Mouse (Mus musculus) limb, embryonic 15.5 days (tissue): ENCODE data around the gene Klhl12. TPM values are rescaled to one million over a fixed set of nuclear protein-coding genes. Genes with fewer than 3 reads are reported as not detected.

Experiments
- ATAC-seq: fragments of 200-750 bp; cut with Nextera tagmentation; 2 replicates; pipeline ENCODE4 v1.8.0; 2017; ENCODE audit warnings: low read depth, moderate TSS enrichment; ENCODE audit not compliant: insufficient number of reproducible peaks, low FRiP score, low TSS enrichment
- H3K27ac ChIP-seq: fragments of 300-500 bp; sonication (generic); 2 replicates; pipeline ENCODE4 v1.5.1; 2015; ENCODE audit warnings: moderate library complexity, mild to moderate bottlenecking, inconsistent platforms
- H3K27me3 ChIP-seq: fragments of 300-500 bp; sonication (generic); 2 replicates; pipeline ENCODE4 v1.6.1; 2015; ENCODE audit warnings: inconsistent platforms
- H3K36me3 ChIP-seq: fragments of 300-500 bp; sonication (generic); 2 replicates; pipeline ENCODE4 v1.6.1; 2015; ENCODE audit warnings: inconsistent platforms
- H3K4me1 ChIP-seq: fragments of 300-500 bp; sonication (generic); 2 replicates; pipeline ENCODE4 v1.6.1; 2015; ENCODE audit warnings: inconsistent platforms
- H3K4me2 ChIP-seq: fragments of 300-500 bp; sonication (generic); 2 replicates; pipeline ENCODE4 v1.6.1; 2015; ENCODE audit warnings: mild to moderate bottlenecking, inconsistent platforms
- H3K4me3 ChIP-seq: fragments of 300-500 bp; sonication (generic); 2 replicates; pipeline ENCODE4 v1.5.1; 2015; ENCODE audit warnings: mild to moderate bottlenecking, inconsistent platforms
- H3K9ac ChIP-seq: fragments of 300-500 bp; sonication (generic); 2 replicates; pipeline ENCODE4 v1.6.1; 2015; ENCODE audit warnings: inconsistent platforms
- H3K9me3 ChIP-seq: fragments of 300-500 bp; sonication (generic); 2 replicates; pipeline ENCODE4 v1.6.1; 2016; ENCODE audit warnings: inconsistent platforms
- WGBS: fragments of 180-500 bp; shearing (Covaris S2); methylation state at CpG from one replicate; pipeline ENCODE4 v1.1.7; 2015; 5-methylcytosine and 5-hydroxymethylcytosine counted together
- polyA plus RNA-seq: library from polyadenylated mRNA; unstranded; fragments of >200 nt; fragmentation: Nextera tagmentation; extraction: Ambion mirVana; gene quantifications from 2 replicates; pipeline ENCODE4 v1.2.1, GENCODE M21; 2015

Gene Klhl12
- polyA plus RNA-seq, result 22.1 and 25.9 TPM in 2 replicates

DNA sequence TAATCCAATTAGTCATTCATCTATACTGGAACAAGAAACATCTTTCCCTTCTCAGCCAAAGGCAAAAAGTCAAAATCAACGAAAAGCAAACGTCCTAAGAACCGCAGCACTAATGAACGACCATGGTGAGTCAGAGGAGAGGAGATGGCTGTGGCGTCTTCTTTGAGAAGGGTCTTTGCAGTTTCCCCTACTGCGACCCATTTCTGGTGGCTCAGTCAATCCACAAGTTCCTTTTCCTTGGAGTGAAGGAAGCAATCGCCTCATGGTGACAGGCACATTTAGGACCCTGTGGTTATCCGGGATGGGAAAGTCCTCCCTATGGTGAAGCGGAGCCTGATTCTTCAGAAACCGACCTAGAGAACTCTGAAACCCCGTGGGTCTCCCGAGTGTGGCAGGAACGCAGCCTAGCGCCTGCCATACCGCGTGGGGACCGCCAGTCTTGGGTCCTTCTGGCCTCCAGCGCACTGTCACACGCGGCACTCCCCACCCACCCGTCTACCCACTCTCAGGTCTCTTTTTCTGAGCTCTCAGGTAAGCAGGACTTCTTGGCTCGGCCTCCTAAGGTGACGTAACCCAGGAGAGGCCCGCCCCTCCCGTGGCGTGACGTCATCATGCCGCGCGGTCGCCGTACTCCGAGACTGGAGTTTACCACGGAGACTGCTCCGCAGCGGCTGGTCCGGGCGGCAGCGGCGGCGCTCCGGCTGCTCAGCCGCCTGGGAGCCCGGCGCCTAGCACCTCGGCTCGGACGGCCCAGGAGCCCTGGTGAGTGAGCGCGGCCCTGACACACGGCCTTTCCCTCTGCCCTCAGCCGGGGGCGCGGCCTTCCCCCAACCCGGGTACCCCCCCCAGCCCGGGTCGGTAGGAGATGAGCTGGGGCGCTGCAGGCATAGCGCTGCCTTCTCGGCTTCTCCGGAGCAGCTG lies at the start of gene Klhl12:
Klhl12 (plus strand) TSS at position 628 of the 921 bp plus-strand sequence.
- H3K4me1 ChIP-seq, result peaks cover 6% of the 10 kb centered on the region; the same call in 1 of the 2 replicates
- H3K4me3 ChIP-seq, result peak within 1 kb of the TSS; percentile 98
- H3K9me3 ChIP-seq, result no peaks in the 10 kb centered on the region
- H3K27ac ChIP-seq, result peak within 1 kb of the TSS; percentile 88
- H3K9ac ChIP-seq, result peak within 1 kb of the TSS; percentile 99
- WGBS, result 1% methylated on average over 61 of the region's 61 CpGs
- H3K4me2 ChIP-seq, result peak within 1 kb of the TSS; percentile 61
- no peaks in the 10 kb centered on the region for H3K27me3 ChIP-seq
- peaks cover 19% of the 10 kb centered on the region for H3K36me3 ChIP-seq
- ATAC-seq, result peak; percentile 85

DNA sequence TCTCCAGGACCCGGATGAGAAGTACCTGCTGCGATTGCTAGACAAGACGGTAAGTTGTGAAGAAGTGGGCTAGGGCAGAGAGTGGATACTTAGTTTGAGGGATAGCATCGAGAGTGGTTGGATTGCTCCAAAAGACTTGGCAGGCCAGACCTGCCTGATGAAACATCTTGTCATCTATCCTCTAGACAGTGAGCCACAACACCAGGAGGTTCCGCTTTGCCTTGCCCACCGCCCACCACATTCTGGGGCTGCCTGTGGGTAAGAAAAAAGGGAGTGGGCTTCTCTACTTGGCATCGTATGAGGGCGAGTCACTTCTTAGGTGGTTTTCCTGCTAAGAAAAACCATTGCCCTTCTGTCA lies 48.9 kb upstream of the Klhl12 start:
- Histone ChIP-seq H3K36me3 (peaks cover 39% of the 10 kb centered on the region), H3K4me1 (peaks cover 9% of the 10 kb centered on the region), H3K4me3 (peak overlapping the region; percentile 90), H3K27ac (peak overlapping the region; percentile 85), H3K9me3 (no peaks in the 10 kb centered on the region), H3K27me3 (no peaks in the 10 kb centered on the region), H3K9ac (peak overlapping the region; percentile 72), H3K4me2 (peak overlapping the region; percentile 85)
- ATAC-seq, result no peak
- 29% methylated on average over 8 of the region's 8 CpGs for WGBS

DNA sequence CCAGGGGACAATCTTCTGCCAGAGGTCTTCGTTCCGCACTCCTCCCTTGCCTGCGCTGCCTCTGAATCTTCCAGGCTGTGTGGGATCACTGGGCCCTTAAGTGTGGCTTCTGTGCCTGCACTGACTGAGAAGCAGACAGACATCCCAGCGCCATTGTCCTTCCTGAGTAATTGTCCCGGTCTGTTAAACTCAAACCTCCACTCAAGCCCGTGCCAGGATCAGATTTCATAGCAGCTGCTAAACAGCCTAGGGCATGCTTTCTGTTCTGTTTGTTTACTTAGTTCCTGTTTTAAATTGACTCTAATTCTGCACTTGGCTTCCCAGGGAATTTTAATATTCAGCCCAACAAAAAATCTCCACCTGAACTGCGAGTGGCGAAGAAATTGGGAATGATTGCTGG lies 47.3 kb upstream of the Klhl12 start:
- no peaks in the 10 kb centered on the region for H3K27me3 ChIP-seq
- no peak overlapping the region for H3K9ac ChIP-seq
- 67% methylated on average over 8 of the region's 8 CpGs for WGBS
- ATAC-seq, result no peak
- no peak overlapping the region for H3K27ac ChIP-seq
- H3K9me3 ChIP-seq, result no peaks in the 10 kb centered on the region
- H3K36me3 ChIP-seq, result peaks cover 46% of the 10 kb centered on the region
- no peak overlapping the region for H3K4me2 ChIP-seq
- H3K4me3 ChIP-seq, result no peak overlapping the region
- H3K4me1 ChIP-seq, result peaks cover 9% of the 10 kb centered on the region

DNA sequence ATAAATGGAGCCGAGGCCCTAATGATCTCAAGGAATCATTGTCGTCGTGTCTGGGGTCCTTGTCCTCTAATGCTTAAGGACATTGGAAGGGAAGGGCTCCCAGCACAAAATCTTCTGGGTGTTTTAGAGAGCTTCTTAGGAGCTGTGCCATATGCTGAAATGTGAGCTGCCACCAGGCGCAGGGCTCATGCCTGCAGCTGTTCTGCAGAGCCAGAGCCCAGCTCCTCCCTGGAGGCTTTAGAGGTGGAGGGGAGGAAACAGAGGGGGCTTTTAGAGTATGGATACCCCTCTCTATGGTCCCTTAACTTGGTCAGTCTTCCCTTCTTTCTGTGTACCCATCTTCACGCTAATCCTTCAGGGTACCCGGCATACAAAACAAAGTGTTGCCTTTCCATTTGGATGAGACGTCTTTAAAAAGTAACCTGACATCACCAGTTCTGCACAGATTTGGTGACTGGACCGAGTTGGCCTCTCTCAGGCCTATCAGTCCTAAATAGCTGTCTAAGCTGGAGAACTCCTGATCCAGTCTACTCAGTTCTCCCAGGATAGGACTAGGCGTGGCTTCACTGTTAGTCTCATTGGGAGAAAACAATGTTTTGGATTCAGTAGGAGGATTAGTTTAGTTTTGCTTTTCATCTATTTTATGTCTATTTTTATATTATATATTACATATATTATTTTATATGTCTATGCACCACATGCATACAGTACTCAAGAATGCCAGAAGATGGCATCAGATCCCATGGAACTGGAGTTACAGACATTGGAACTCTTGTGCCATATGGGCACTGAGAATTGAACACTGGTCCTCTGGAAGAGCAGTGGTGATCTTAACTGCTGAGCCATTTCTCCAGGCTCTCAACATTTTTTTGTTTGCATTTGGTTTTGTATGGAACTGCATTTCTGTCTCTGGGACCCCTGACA lies 43.4 kb upstream of the Klhl12 start:
- peaks cover 17% of the 10 kb centered on the region for H3K4me1 ChIP-seq
- ATAC-seq, result no peak
- no peaks in the 10 kb centered on the region for H3K9me3 ChIP-seq
- WGBS, result 84% methylated on average over 9 of the region's 9 CpGs
- H3K4me3 ChIP-seq, result no peak overlapping the region
- H3K36me3 ChIP-seq, result peaks cover 46% of the 10 kb centered on the region
- no peak overlapping the region for H3K4me2 ChIP-seq
- no peaks in the 10 kb centered on the region for H3K27me3 ChIP-seq
- H3K9ac ChIP-seq, result no peak overlapping the region
- H3K27ac ChIP-seq, result no peak overlapping the region

DNA sequence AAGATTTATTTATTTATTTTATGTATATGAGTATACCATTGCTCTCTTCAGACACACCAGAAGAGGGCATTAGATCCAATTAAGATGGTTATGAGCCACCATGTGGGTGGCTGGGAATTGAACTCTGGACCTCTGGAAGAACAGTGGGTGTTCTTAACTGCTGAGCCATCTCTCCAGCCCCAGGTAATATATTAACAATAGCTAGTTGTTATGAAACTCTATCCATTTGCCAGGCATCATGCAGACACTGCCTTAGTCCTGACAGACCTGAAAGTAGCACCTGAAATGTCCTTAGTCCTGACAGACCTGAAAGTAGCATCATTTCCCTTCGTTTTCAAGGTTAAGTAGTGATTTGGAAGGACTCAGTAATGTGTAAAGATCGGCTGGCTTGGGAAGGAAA lies 41.3 kb upstream of the Klhl12 start:
- Histone ChIP-seq H3K9me3 (no peaks in the 10 kb centered on the region), H3K4me3 (no peak overlapping the region), H3K4me2 (no peak overlapping the region), H3K27me3 (no peaks in the 10 kb centered on the region), H3K36me3 (peaks cover 29% of the 10 kb centered on the region), H3K27ac (peak overlapping the region; percentile 96), H3K4me1 (peaks cover 36% of the 10 kb centered on the region), H3K9ac (no peak overlapping the region)
- 44% methylated on average over 2 of the region's 2 CpGs for WGBS
- no peak for ATAC-seq

DNA sequence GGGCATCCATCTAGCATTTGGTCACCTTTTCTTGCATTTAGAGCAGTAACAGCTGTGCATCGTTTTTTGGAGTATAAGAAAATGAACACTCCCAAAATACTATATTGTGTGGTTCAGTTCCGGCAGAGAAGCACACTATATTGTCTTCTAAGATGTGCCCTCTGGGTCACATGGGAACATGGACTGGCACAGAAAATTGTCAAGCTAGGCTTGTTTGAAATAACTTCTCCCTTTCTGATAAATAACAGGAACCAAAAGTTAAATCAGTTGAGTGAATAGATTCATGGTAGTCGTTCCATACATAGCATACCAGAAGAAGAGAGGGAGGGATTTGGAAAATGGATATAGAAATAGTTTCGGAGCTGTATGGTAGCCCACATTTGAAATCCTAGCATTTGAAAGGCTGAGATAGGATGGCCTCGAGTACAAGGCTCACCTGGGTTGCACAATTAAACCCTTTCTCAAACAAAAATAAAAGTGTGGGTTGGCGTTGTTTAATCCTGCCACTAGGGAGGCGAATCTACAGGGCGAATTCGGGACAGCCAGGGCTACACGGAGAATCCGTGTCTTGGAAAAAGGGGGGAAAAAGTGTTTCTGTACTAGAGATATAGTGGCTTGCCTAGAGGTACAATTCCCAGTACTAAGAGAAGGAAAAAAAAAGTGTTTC lies 40.7 kb upstream of the Klhl12 start:
- ATAC-seq, result 0 out of 2 replicates have a peak, but pooled peaks have one; percentile 0
- peak overlapping the region; percentile 96 for H3K27ac ChIP-seq
- H3K9ac ChIP-seq, result 0 out of 2 replicates have a peak overlapping the region, but pooled peaks have one; percentile 31
- WGBS, result 11% methylated on average over 11 of the region's 11 CpGs
- H3K4me2 ChIP-seq, result peak overlapping the region; percentile 56
- H3K9me3 ChIP-seq, result no peaks in the 10 kb centered on the region
- peaks cover 23% of the 10 kb centered on the region for H3K36me3 ChIP-seq
- no peaks in the 10 kb centered on the region for H3K27me3 ChIP-seq
- peaks cover 42% of the 10 kb centered on the region for H3K4me1 ChIP-seq
- peak overlapping the region; percentile 85 for H3K4me3 ChIP-seq

DNA sequence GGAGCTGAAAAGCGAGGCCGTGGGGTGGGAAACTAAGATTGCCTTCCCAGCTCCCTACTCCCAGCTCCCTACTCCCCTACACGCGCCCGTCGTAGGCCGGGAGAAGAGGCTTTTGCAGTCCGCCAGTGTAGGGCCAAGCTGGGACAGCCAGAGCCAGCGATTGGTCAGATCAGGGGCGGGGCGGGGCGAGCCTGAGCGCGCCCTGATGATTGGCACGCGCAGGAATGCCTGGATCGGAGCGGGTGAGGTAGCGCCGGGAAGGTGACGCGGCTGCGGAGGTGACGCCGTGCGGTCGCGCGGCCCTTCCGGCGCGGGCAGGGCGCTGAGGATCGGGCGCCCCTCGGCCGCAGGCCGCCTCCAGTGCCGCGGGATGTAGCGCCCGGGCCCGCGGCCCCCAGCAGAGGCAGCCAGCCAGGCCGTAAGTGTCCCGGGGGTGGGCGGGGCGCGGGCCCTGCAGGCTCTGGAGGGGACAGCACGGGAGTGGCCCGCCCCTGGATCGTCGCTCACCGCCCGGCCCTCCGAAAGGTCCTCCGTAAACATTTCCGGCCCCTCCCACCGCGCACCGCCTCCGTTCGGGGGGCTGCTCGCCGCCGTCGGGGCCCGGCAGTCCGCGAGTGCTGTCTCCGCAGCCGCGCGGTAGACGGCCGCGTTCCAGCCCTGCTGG lies 40.0 kb upstream of the Klhl12 start, which contains the start of gene Adipor1:
Adipor1 (plus strand) TSS at position 211 of the 664 bp plus-strand sequence.
- H3K4me3 ChIP-seq, result peak within 1 kb of the TSS; percentile 85
- WGBS, result under 1% methylated on average over 64 of the region's 77 CpGs
- H3K4me2 ChIP-seq, result peak within 1 kb of the TSS; percentile 56
- peak; percentile 99 for ATAC-seq
- peaks cover 48% of the 10 kb centered on the region for H3K4me1 ChIP-seq
- H3K27me3 ChIP-seq, result no peaks in the 10 kb centered on the region
- peak within 1 kb of the TSS; percentile 96 for H3K27ac ChIP-seq
- peaks cover 17% of the 10 kb centered on the region for H3K36me3 ChIP-seq
- peak within 1 kb of the TSS; percentile 80 for H3K9ac ChIP-seq
- H3K9me3 ChIP-seq, result no peaks in the 10 kb centered on the region

DNA sequence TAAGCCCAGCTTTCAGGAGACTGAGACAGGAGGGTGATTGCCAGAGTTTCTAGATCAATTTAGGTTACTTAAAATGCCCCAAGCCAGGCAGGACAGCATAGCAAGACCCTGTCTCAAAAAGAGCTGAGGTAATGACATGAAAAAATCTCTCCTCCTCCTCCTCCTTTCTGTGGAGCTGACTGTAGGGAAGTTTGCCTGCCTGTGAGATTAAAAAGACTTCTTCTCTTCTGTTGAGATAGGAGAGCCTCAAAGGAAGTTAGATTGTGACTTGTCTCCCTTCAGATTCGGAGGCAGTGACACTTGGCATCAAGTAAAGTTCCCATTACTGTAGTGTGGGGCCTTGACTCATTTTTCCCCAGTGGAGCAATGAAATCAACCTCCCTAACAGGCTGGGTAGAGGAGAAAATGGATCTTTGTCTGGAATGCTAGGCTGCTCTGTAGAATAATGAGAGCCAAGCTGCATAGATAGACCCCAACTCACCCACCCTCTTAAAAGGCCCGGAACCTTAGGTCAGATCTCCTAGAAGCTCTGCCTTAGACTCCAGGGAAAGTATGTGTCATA lies 36.8 kb upstream of the Klhl12 start:
- no peak overlapping the region for H3K9ac ChIP-seq
- H3K4me2 ChIP-seq, result no peak overlapping the region
- 71% methylated on average over 2 of the region's 2 CpGs for WGBS
- ATAC-seq, result no peak
- H3K9me3 ChIP-seq, result no peaks in the 10 kb centered on the region
- H3K27ac ChIP-seq, result peak overlapping the region; percentile 8; the same call in 1 of the 2 replicates
- peaks cover 55% of the 10 kb centered on the region for H3K4me1 ChIP-seq
- H3K27me3 ChIP-seq, result no peaks in the 10 kb centered on the region
- peaks cover 9% of the 10 kb centered on the region for H3K36me3 ChIP-seq
- H3K4me3 ChIP-seq, result no peak overlapping the region

DNA sequence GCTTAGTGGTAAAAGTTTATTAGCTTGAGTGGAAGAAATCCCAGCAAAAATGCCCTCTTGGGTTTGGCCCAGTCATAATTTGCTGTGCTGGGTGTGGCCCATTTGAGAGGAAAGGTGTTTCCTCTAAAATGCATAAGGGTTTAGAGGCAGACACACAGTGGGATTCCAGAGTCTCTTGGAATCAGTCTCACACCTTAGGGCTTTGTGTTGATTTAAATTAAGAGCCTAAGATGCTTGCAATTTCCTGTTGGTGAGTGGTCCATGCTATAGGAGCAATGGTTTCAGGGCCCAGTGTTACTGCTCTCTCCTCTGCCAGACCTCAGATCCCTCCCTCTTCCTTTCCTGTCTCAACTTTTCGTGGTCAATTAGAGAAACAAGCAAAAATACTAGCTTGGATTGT lies 36.2 kb upstream of the Klhl12 start:
- H3K4me3 ChIP-seq, result no peak overlapping the region
- peaks cover 15% of the 10 kb centered on the region for H3K36me3 ChIP-seq
- H3K27me3 ChIP-seq, result no peaks in the 10 kb centered on the region
- H3K9me3 ChIP-seq, result no peaks in the 10 kb centered on the region
- no peak for ATAC-seq
- no peak overlapping the region for H3K4me2 ChIP-seq
- H3K27ac ChIP-seq, result peak overlapping the region; percentile 8; the same call in 1 of the 2 replicates
- H3K4me1 ChIP-seq, result peaks cover 53% of the 10 kb centered on the region
- H3K9ac ChIP-seq, result no peak overlapping the region
- 39% methylated on average over 1 of the region's 1 CpGs for WGBS

DNA sequence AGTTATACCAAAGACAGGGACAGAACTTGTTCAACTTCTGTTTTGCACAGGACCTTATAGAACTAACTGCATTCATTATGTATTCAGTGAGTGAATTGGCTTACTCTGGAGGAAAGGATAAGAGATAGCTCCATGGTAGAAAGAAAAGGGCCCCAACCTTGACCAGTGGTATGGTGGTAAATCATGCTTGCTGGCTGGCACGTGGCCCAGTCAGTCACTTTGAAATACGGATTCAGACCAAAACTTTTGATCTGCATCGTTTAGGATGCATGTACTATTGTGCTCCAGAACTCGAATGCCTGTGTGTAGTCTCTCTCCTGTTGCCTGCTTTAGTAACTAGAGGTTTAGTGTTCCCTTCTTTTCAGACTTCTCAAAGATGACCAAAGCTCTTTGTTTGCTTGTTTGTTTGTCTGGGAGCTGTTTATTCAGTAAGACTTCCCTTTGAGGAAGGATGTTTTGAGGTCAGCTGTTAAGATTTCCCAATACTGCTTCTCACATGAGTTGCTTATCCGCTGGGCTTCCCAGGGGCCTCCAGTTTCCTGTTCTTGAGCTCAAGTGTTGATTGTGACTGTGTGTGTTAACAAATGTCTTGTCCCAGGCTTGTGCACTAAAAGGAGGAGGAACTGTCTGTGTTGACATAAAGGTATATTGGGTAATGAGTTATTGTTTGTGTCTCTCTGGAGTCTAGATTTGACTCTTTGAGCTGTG lies 35.4 kb upstream of the Klhl12 start:
- Histone ChIP-seq H3K4me1 (peaks cover 46% of the 10 kb centered on the region), H3K9me3 (no peaks in the 10 kb centered on the region), H3K4me2 (no peak overlapping the region), H3K9ac (no peak overlapping the region), H3K27me3 (no peaks in the 10 kb centered on the region), H3K4me3 (no peak overlapping the region), H3K27ac (0 out of 2 replicates have a peak overlapping the region, but pooled peaks have one; percentile 4), H3K36me3 (peaks cover 22% of the 10 kb centered on the region)
- no peak for ATAC-seq
- WGBS, result 43% methylated on average over 5 of the region's 5 CpGs
